Mouse (Mus musculus): ENCODE measurements at regions not wholly inside any gene's neighbourhood (a gene's known extent, or its start where the extent isn't known, plus 50 kb on each side); places are given as distances from the start of the nearest gene placed in this dataset.
"Not testable (repeated sequence)": the region's sequence is repeated elsewhere in the genome, so short reads cannot be mapped to it uniquely, and the experiment has no call there.

GRCm38 (mm10) chr9:14074866-14075265 is 200.0 kb upstream of the Sesn3 start:
- not testable (repeated sequence) for H3K4me1 ChIP-seq; H3K9me3 ChIP-seq (replicated peaks); H3K4me3 ChIP-seq (replicated peaks); ATAC-seq (ENCODE audit: insufficient number of reproducible peaks, low FRiP score, low TSS enrichment, low read depth); H3K36me3 ChIP-seq; H3K27me3 ChIP-seq; H3K4me2 ChIP-seq (replicated peaks); H3K9ac ChIP-seq; H3K27ac ChIP-seq (replicated peaks)

GRCm38 (mm10) chr9:14075452-14075851 is 199.4 kb upstream of the Sesn3 start:
- no peak overlapping the region for H3K27ac ChIP-seq (replicated peaks)
- no peak overlapping the region for H3K4me3 ChIP-seq (replicated peaks)
- H3K4me1 ChIP-seq, result peaks cover 3% of the 10 kb centered on the region; the same call in 1 of the 2 replicates
- WGBS, result 64% methylated on average over 4 of the region's 4 CpGs
- H3K27me3 ChIP-seq, result no peaks in the 10 kb centered on the region
- no peak overlapping the region for H3K4me2 ChIP-seq (replicated peaks)
- ATAC-seq (ENCODE audit: insufficient number of reproducible peaks, low FRiP score, low TSS enrichment, low read depth), result peak; percentile 51; the same call in 1 of the 2 replicates
- no peaks in the 10 kb centered on the region for H3K9me3 ChIP-seq (replicated peaks)
- no peak overlapping the region for H3K9ac ChIP-seq
- no peaks in the 10 kb centered on the region for H3K36me3 ChIP-seq

- 90% methylated on average over 1 of the region's 1 CpGs for WGBS
- H3K36me3 ChIP-seq, result no peaks in the 10 kb centered on the region
- H3K4me3 ChIP-seq (replicated peaks), result no peak overlapping the region
- H3K27ac ChIP-seq (replicated peaks), result no peak overlapping the region
- H3K4me1 ChIP-seq, result peaks cover 3% of the 10 kb centered on the region; the same call in 1 of the 2 replicates
- no peaks in the 10 kb centered on the region for H3K27me3 ChIP-seq
- ATAC-seq (ENCODE audit: insufficient number of reproducible peaks, low FRiP score, low TSS enrichment, low read depth), result no peak; the same call in 1 of the 2 replicates
- H3K9me3 ChIP-seq (replicated peaks), result no peaks in the 10 kb centered on the region
- H3K9ac ChIP-seq, result no peak overlapping the region
- no peak overlapping the region for H3K4me2 ChIP-seq (replicated peaks)
These were observed 199.0 kb upstream of the Sesn3 start for GRCm38 (mm10) chr9:14075868-14076267.

- H3K4me3 ChIP-seq (replicated peaks), result no peak overlapping the region
- no peak for ATAC-seq (ENCODE audit: insufficient number of reproducible peaks, low FRiP score, low TSS enrichment, low read depth)
- H3K36me3 ChIP-seq, result no peaks in the 10 kb centered on the region
- H3K9ac ChIP-seq, result no peak overlapping the region
- no peak overlapping the region for H3K27ac ChIP-seq (replicated peaks)
- 46% methylated on average over 5 of the region's 5 CpGs for WGBS
- H3K4me1 ChIP-seq, result peaks cover 3% of the 10 kb centered on the region
- H3K9me3 ChIP-seq (replicated peaks), result no peaks in the 10 kb centered on the region
- no peaks in the 10 kb centered on the region for H3K27me3 ChIP-seq
- H3K4me2 ChIP-seq (replicated peaks), result no peak overlapping the region
These were observed 198.1 kb upstream of the Sesn3 start for GRCm38 (mm10) chr9:14076728-14077127.

- Histone ChIP-seq H3K27me3 (no peaks in the 10 kb centered on the region), H3K4me1 (no peaks in the 10 kb centered on the region; the same call in 1 of the 2 replicates), H3K9me3 (replicated peaks) (no peaks in the 10 kb centered on the region), H3K4me3 (replicated peaks) (no peak overlapping the region), H3K9ac (no peak overlapping the region), H3K27ac (replicated peaks) (no peak overlapping the region), H3K36me3 (no peaks in the 10 kb centered on the region), H3K4me2 (replicated peaks) (no peak overlapping the region)
- ATAC-seq (ENCODE audit: insufficient number of reproducible peaks, low FRiP score, low TSS enrichment, low read depth), result no peak
- 18% methylated on average over 4 of the region's 4 CpGs for WGBS
These were observed 193.7 kb upstream of the Sesn3 start for GRCm38 (mm10) chr9:14081138-14081537.

GRCm38 (mm10) chr9:14086201-14086600 is 188.7 kb upstream of the Sesn3 start:
- 51% methylated on average over 2 of the region's 2 CpGs for WGBS
- no peak for ATAC-seq (ENCODE audit: insufficient number of reproducible peaks, low FRiP score, low TSS enrichment, low read depth)
- Histone ChIP-seq H3K4me1 (peaks cover 31% of the 10 kb centered on the region), H3K9me3 (replicated peaks) (no peaks in the 10 kb centered on the region), H3K27me3 (no peaks in the 10 kb centered on the region), H3K4me3 (replicated peaks) (no peak overlapping the region), H3K9ac (no peak overlapping the region), H3K27ac (replicated peaks) (no peak overlapping the region), H3K4me2 (replicated peaks) (no peak overlapping the region), H3K36me3 (no peaks in the 10 kb centered on the region)

GRCm38 (mm10) chr9:14086611-14087010 is 188.3 kb upstream of the Sesn3 start:
- no peaks in the 10 kb centered on the region for H3K9me3 ChIP-seq (replicated peaks)
- WGBS, result 82% methylated on average over 3 of the region's 3 CpGs
- no peak overlapping the region for H3K4me3 ChIP-seq (replicated peaks)
- H3K27me3 ChIP-seq, result no peaks in the 10 kb centered on the region
- H3K36me3 ChIP-seq, result no peaks in the 10 kb centered on the region
- H3K27ac ChIP-seq (replicated peaks), result no peak overlapping the region
- H3K4me1 ChIP-seq, result peaks cover 31% of the 10 kb centered on the region
- ATAC-seq (ENCODE audit: insufficient number of reproducible peaks, low FRiP score, low TSS enrichment, low read depth), result no peak
- H3K9ac ChIP-seq, result no peak overlapping the region
- H3K4me2 ChIP-seq (replicated peaks), result no peak overlapping the region

- Histone ChIP-seq H3K4me1 (peaks cover 32% of the 10 kb centered on the region), H3K4me2 (replicated peaks) (no peak overlapping the region), H3K27ac (replicated peaks) (peak overlapping the region; percentile 63), H3K4me3 (replicated peaks) (no peak overlapping the region), H3K9ac (no peak overlapping the region), H3K9me3 (replicated peaks) (no peaks in the 10 kb centered on the region), H3K27me3 (no peaks in the 10 kb centered on the region), H3K36me3 (no peaks in the 10 kb centered on the region)
- ATAC-seq (ENCODE audit: insufficient number of reproducible peaks, low FRiP score, low TSS enrichment, low read depth), result no peak
- WGBS, result 43% methylated on average over 4 of the region's 4 CpGs
These were observed 187.0 kb upstream of the Sesn3 start for GRCm38 (mm10) chr9:14087874-14088273.

GRCm38 (mm10) chr9:14089791-14090256 is 185.0 kb upstream of the Sesn3 start:
- peaks cover 38% of the 10 kb centered on the region for H3K4me1 ChIP-seq
- no peaks in the 10 kb centered on the region for H3K9me3 ChIP-seq (replicated peaks)
- no peak overlapping the region for H3K9ac ChIP-seq
- no peak overlapping the region for H3K4me3 ChIP-seq (replicated peaks)
- peak; percentile 87 for ATAC-seq (ENCODE audit: insufficient number of reproducible peaks, low FRiP score, low TSS enrichment, low read depth)
- H3K36me3 ChIP-seq, result no peaks in the 10 kb centered on the region
- WGBS, result 19% methylated on average over 8 of the region's 8 CpGs
- H3K27ac ChIP-seq (replicated peaks), result peak overlapping the region; percentile 71
- 0 out of 2 replicates have a peak overlapping the region, but pooled peaks have one; percentile 11 for H3K4me2 ChIP-seq (replicated peaks)
- no peaks in the 10 kb centered on the region for H3K27me3 ChIP-seq

- no peaks in the 10 kb centered on the region for H3K9me3 ChIP-seq (replicated peaks)
- peak overlapping the region; percentile 71 for H3K27ac ChIP-seq (replicated peaks)
- H3K4me3 ChIP-seq (replicated peaks), result no peak overlapping the region
- no peaks in the 10 kb centered on the region for H3K36me3 ChIP-seq
- H3K27me3 ChIP-seq, result no peaks in the 10 kb centered on the region
- H3K4me2 ChIP-seq (replicated peaks), result 0 out of 2 replicates have a peak overlapping the region, but pooled peaks have one; percentile 11
- no peak for ATAC-seq (ENCODE audit: insufficient number of reproducible peaks, low FRiP score, low TSS enrichment, low read depth)
- WGBS, result 75% methylated on average over 2 of the region's 2 CpGs
- peaks cover 38% of the 10 kb centered on the region for H3K4me1 ChIP-seq
- no peak overlapping the region for H3K9ac ChIP-seq
These were observed 184.4 kb upstream of the Sesn3 start for GRCm38 (mm10) chr9:14090454-14090853.

- Histone ChIP-seq H3K9me3 (replicated peaks) (no peaks in the 10 kb centered on the region), H3K36me3 (no peaks in the 10 kb centered on the region), H3K4me2 (replicated peaks) (no peak overlapping the region), H3K4me3 (replicated peaks) (no peak overlapping the region), H3K27ac (replicated peaks) (0 out of 2 replicates have a peak overlapping the region, but pooled peaks have one; percentile 5), H3K4me1 (peaks cover 38% of the 10 kb centered on the region), H3K9ac (no peak overlapping the region), H3K27me3 (no peaks in the 10 kb centered on the region)
- ATAC-seq (ENCODE audit: insufficient number of reproducible peaks, low FRiP score, low TSS enrichment, low read depth), result no peak
- WGBS, result 69% methylated on average over 8 of the region's 8 CpGs
These were observed 183.6 kb upstream of the Sesn3 start for GRCm38 (mm10) chr9:14091099-14091930.
